Mouse (Mus musculus) liver, embryonic 15.5 days (tissue): Measurements from ENCODE around the gene Paqr3. TPM values are rescaled to one million over a fixed set of nuclear protein-coding genes. Genes with fewer than 3 reads are reported as not detected.

Experiments
- ATAC-seq: fragments of 200-750 bp; cut with Nextera tagmentation; 2 replicates; pipeline ENCODE4 v1.8.0; 2017; ENCODE audit warnings: moderate number of reproducible peaks, mild to moderate bottlenecking, moderate library complexity; ENCODE audit not compliant: insufficient read depth
- H3K27ac ChIP-seq: fragments of 300-500 bp; sonication (generic); replicated peaks from 2 replicates; pipeline ENCODE4 v1.5.1; 2015; ENCODE audit warnings: mild to moderate bottlenecking, inconsistent platforms
- H3K27me3 ChIP-seq: fragments of 300-500 bp; sonication (generic); 2 replicates; pipeline ENCODE4 v1.6.1; 2015; ENCODE audit warnings: mild to moderate bottlenecking, inconsistent platforms
- H3K36me3 ChIP-seq: fragments of 300-500 bp; sonication (generic); replicated peaks from 2 replicates; pipeline ENCODE4 v1.6.1; 2015; ENCODE audit warnings: moderate library complexity, mild to moderate bottlenecking, inconsistent platforms
- H3K4me1 ChIP-seq: fragments of 300-500 bp; sonication (generic); replicated peaks from 2 replicates; pipeline ENCODE4 v1.6.1; 2015; ENCODE audit warnings: inconsistent platforms
- H3K4me2 ChIP-seq: fragments of 300-500 bp; sonication (generic); 2 replicates; pipeline ENCODE4 v1.6.1; 2015; ENCODE audit warnings: moderate library complexity, mild to moderate bottlenecking, inconsistent platforms
- H3K4me3 ChIP-seq: fragments of 300-500 bp; sonication (generic); replicated peaks from 2 replicates; pipeline ENCODE4 v1.5.1; 2015; ENCODE audit warnings: mild to moderate bottlenecking, inconsistent platforms
- H3K9ac ChIP-seq: fragments of 300-500 bp; sonication (generic); 2 replicates; pipeline ENCODE4 v1.6.1; 2015; ENCODE audit warnings: moderate library complexity, mild to moderate bottlenecking, inconsistent platforms
- H3K9me3 ChIP-seq: fragments of 300-500 bp; sonication (generic); replicated peaks from 2 replicates; pipeline ENCODE4 v1.6.1; 2016; ENCODE audit warnings: inconsistent platforms
- WGBS: fragments of 180-500 bp; shearing (Covaris S2); methylation state at CpG from one replicate; pipeline ENCODE4 v1.1.7; 2015; ENCODE audit warnings: mixed read lengths; ENCODE audit not compliant: insufficient replicate concordance; 5-methylcytosine and 5-hydroxymethylcytosine counted together
- polyA plus RNA-seq: library from polyadenylated mRNA; unstranded; fragments of >200 nt; fragmentation: Nextera tagmentation; extraction: Ambion mirVana; gene quantifications from 2 replicates; pipeline ENCODE4 v1.2.1, GENCODE M21; 2015

Paqr3 gene
- polyA plus RNA-seq, 1 experiment from 2014 or later, result 0.67 TPM

GRCm38 (mm10) chr5:97055511-97056068 lies 55.8 kb downstream of the Paqr3 start:
- peaks cover 93% of the 10 kb centered on the region for H3K36me3 ChIP-seq
- WGBS, result 8% methylated on average over 1 of the region's 1 CpGs
- no peak overlapping the region for H3K4me2 ChIP-seq
- 0 out of 2 replicates have a peak, but pooled peaks cover 4% of the 10 kb centered on the region for H3K4me1 ChIP-seq
- H3K27me3 ChIP-seq, result no peaks in the 10 kb centered on the region
- no peak overlapping the region for H3K4me3 ChIP-seq
- no peak overlapping the region for H3K9ac ChIP-seq
- no peaks in the 10 kb centered on the region for H3K9me3 ChIP-seq
- H3K27ac ChIP-seq, result no peak overlapping the region
- no peak for ATAC-seq

- Histone ChIP-seq H3K27ac (0 out of 2 replicates have a peak overlapping the region, but pooled peaks have one; percentile 19), H3K27me3 (no peaks in the 10 kb centered on the region), H3K4me2 (no peak overlapping the region), H3K4me3 (no peak overlapping the region), H3K36me3 (peaks cover 92% of the 10 kb centered on the region), H3K9ac (no peak overlapping the region), H3K9me3 (no peaks in the 10 kb centered on the region), H3K4me1 (0 out of 2 replicates have a peak, but pooled peaks cover 4% of the 10 kb centered on the region)
- ATAC-seq, result no peak
- WGBS, result 80% methylated on average over 10 of the region's 10 CpGs
Measured at GRCm38 (mm10) chr5:97054801-97055200, 56.6 kb downstream of the Paqr3 start.

- no peak for ATAC-seq
- peaks cover 94% of the 10 kb centered on the region for H3K36me3 ChIP-seq
- no peaks in the 10 kb centered on the region for H3K27me3 ChIP-seq
- no peak overlapping the region for H3K9ac ChIP-seq
- H3K9me3 ChIP-seq, result no peaks in the 10 kb centered on the region
- H3K4me2 ChIP-seq, result no peak overlapping the region
- 68% methylated on average over 5 of the region's 5 CpGs for WGBS
- H3K4me3 ChIP-seq, result no peak overlapping the region
- H3K27ac ChIP-seq, result no peak overlapping the region
- H3K4me1 ChIP-seq, result 0 out of 2 replicates have a peak, but pooled peaks cover 4% of the 10 kb centered on the region
Measured at GRCm38 (mm10) chr5:97054166-97054565, 57.2 kb downstream of the Paqr3 start.

GRCm38 (mm10) chr5:97048905-97049304 lies 62.5 kb downstream of the Paqr3 start:
- Histone ChIP-seq H3K36me3 (peaks cover 90% of the 10 kb centered on the region), H3K4me3 (no peak overlapping the region), H3K9ac (no peak overlapping the region), H3K27ac (no peak overlapping the region), H3K4me2 (no peak overlapping the region), H3K9me3 (no peaks in the 10 kb centered on the region), H3K4me1 (0 out of 2 replicates have a peak, but pooled peaks cover 2% of the 10 kb centered on the region), H3K27me3 (no peaks in the 10 kb centered on the region)
- ATAC-seq, result no peak
- WGBS, result 89% methylated on average over 5 of the region's 5 CpGs

GRCm38 (mm10) chr5:97046680-97047079 lies 64.7 kb downstream of the Paqr3 start:
- H3K4me2 ChIP-seq, result no peak overlapping the region
- 0 out of 2 replicates have a peak, but pooled peaks cover 2% of the 10 kb centered on the region for H3K4me1 ChIP-seq
- no peak overlapping the region for H3K4me3 ChIP-seq
- no peak for ATAC-seq
- WGBS, result 87% methylated on average over 10 of the region's 10 CpGs
- H3K36me3 ChIP-seq, result peaks cover 88% of the 10 kb centered on the region
- H3K27me3 ChIP-seq, result no peaks in the 10 kb centered on the region
- no peaks in the 10 kb centered on the region for H3K9me3 ChIP-seq
- H3K27ac ChIP-seq, result no peak overlapping the region
- no peak overlapping the region for H3K9ac ChIP-seq

GRCm38 (mm10) chr5:97045260-97045659 lies 66.1 kb downstream of the Paqr3 start:
- peaks cover 84% of the 10 kb centered on the region for H3K36me3 ChIP-seq
- 90% methylated on average over 7 of the region's 7 CpGs for WGBS
- ATAC-seq, result no peak

More at GRCm38 (mm10) chr5:97045260-97045659, 66.1 kb downstream of the Paqr3 start:
- no peak overlapping the region for H3K27ac ChIP-seq
- H3K27me3 ChIP-seq, result no peaks in the 10 kb centered on the region
- no peak overlapping the region for H3K9ac ChIP-seq
- no peak overlapping the region for H3K4me2 ChIP-seq
- H3K4me3 ChIP-seq, result no peak overlapping the region
- 0 out of 2 replicates have a peak, but pooled peaks cover 2% of the 10 kb centered on the region for H3K4me1 ChIP-seq
- H3K9me3 ChIP-seq, result no peaks in the 10 kb centered on the region

Other genes starting within 250 kb of the Paqr3 start
- 31.1 and 31.3 TPM in 2 replicates for gene Bmp2k, start 113.9 kb downstream of the Paqr3 start, polyA plus RNA-seq